Mouse (Mus musculus): ENCODE data around the gene Vkorc1. TPM values are rescaled to one million over a fixed set of nuclear protein-coding genes. Genes with fewer than 3 reads are reported as not detected.
A peak's percentile ranks its signal among the peaks of the same experiment; 100 is the strongest.
"Not testable (repeated sequence)": the region's sequence is repeated elsewhere in the genome, so short reads cannot be mapped to it uniquely, and the experiment has no call there.

The Vkorc1 gene
- total RNA-seq (2021), result 10 to 100 TPM; 22.1 to 22.6 TPM

DNA sequence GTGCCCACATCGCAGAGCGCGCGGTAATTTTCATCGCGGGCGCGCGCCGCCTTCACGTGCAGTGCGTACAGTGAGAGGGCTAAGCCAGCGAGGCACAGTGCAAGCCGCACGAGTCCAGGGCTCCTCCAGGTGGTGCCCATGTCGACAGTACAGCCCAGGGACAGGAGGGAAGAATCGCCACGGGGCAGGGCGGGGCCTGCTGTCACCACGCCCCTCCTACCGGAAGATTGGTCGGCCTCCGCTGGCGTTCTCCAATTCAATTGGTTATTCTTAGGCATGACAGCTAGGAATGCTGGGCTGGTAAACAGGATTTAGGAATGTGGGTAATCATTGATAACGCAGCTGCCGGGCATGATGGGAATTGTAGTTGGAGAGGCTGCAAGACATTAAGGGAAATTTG lies at the start of gene Vkorc1, which contains the start of gene Gm21974:
Gene Vkorc1 (minus strand): TSS at position 176 of the 400 bp plus-strand sequence.
Gene Gm21974 (minus strand): TSS at position 13 of the 400 bp plus-strand sequence.
- intact Hi-C loops (cut with DNase I), result loop anchor here (2.0 to 5.0 kb wide), 2 partner anchors 17 to 93 kb away; partner anchors contain the start of gene Hsd3b7
- DNase-seq, result peak; percentile 93

DNA sequence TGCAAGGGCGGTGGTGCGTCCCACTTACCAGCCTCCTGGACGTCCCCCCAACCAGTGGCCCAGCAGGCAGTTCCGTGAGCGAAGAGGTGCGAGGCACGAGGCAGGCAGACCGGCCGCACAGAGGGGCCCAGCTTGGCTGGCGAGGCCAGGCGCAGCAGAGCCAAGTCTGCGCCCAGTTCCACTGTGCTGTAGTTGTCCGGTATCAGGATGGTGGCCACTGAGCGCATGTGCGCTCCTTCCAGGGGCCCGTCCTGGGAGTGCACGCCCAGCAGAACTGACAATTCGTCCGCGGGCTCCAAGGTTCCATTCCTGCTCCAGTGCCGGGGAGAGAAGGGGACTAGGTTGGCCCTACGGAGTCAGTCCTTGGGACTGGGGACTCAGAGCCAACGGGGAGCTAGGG lies 49.2 kb upstream of the Vkorc1 start:
- intact Hi-C loops (cut with DNase I), result no loop called here
- DNase-seq, result peak in 1 of 2 experiments; percentile 17

DNA sequence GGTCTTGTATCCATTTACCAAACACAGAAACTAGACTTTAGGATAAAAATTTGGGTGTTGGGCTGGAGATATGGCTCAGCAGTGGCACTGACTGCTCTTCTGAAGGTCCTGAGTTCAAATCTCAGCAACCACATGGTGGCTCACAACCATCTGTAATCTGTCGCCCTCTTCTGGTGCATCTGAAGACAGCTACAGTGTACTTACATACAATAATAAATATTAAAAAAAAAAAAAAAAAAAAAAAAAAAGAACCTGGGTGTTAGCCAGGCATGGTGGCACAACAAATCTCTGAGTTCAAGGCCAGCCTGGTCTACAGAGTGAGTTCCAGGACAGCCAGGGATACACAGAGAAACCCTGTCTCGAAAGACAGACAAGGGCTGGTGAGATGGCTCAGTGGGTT lies 46.7 kb upstream of the Vkorc1 start:
- DNase-seq; intact Hi-C loops (cut with DNase I): not testable (repeated sequence)

DNA sequence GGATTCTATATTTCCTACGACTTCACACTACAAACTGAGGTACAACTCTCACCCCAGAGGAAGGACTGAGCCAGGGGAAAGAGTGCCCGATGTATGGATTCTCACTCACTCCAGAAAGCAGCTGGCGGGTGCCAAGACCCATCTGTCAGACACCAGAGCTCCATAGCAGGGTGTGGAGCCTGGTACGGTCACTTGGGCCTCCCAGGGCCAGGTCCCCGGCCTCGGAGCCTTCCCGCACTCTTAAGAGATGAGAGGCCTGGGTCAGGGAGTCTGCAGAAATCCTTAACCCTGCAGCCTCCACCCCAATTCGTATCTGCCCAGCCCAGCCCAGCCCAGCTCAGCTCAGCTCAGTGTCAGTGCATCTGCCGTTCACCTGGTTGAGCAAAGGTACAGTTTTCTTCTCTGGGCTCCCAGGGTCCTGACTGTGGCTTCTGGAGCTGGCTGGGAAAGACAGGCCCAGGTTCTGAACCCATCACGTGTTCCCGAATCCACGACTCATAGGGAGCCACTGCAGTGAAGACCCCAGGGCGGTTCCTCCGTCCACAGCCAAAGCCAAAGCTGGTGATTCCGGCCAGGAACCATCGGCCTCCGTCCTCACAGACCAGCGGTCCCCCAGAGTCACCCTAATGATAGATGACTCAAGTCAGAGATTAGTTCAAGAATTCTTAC lies 40.9 kb upstream of the Vkorc1 start:
- DNase-seq, result no peak

DNA sequence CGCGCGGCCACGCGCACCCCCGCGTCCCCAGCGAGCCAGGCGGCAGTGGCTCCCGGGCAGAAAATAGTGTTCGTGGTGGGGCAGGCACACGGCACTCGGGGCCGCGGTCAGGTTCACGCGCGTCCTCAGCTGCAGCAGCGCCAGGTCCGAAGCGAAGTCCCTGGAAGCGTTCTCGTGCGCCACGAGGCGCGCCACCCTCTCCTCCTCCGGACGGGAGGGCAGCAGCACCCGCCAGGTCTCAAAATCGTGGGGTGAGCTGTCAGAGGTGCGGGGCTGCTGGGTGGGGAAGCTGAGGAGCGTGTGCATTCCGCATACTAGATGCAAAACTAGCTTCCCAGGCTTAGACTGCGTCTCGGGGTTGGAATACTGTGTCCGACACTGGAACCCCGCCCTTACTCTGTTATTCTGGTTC lies 40.3 kb upstream of the Vkorc1 start:
- intact Hi-C loops (cut with DNase I), result loop anchor here (1.0 to 2.0 kb wide), 2 partner anchors 31 to 135 kb away; partner anchors contain the start of genes Fus and Hsd3b7
- no peak for DNase-seq

More for the DNA sequence above, 40.9 kb upstream of the Vkorc1 start:
- intact Hi-C loops (cut with DNase I), result loop anchor here (2.0 kb wide), 1 partner anchor 30 kb away; the partner anchor contains the start of gene Fus

DNA sequence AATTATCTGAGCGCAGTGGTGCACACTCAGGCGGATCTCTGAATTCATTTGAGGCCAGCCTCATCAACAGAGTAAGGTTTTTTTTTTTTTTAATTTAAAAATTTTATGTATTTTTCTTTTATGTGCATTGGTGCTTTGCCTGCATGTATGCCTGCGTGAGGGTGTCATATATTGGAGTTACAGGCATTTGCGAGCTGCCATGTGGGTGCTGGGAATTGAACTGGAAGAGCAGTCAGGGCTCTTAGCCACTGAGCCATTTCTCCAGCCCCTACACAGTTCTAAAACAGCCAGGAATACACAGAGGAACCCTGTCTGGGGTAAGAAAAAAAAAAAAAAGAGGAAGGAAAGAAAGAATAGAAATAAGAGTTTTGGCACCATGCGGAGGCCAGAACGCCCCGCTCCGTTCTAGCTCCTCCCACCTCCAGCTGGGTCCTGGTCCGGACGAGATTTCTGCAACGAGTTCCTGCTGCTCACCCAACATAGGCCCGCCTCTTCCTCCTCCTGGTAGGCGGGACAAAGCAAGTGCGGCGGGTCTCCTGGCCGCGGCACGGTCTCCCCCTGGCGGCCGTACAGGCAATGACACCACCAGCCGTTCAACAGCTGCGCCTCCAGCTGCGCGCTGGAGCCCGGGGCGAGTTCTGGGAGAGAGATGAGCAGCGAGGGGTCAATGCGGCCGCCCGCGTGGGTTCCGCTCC lies 39.8 kb upstream of the Vkorc1 start:
- intact Hi-C loops (cut with DNase I), result loop anchor here (1.0 kb wide), 1 partner anchor 135 kb away; the partner anchor contains the start of gene Hsd3b7

DNA sequence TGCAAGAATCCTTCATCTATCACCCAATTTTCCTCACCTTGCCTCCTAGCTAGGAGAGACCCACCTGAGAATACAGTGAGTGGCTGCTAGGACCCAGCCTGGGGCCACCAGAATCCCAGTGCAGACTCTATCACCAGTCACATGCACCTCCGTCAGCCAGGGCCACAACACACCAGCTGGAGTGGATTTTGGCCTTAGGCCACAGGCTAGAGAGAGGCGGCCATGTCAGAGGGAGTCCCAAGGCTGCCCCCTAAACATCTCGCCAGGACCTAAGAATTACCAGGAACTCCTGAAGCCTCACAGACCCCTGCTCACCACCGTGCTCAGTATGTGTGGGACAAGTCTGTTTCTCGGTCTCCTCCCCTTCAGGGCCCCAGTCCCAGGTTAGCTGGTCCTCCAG lies 38.7 kb upstream of the Vkorc1 start:
- intact Hi-C loops (cut with DNase I), result no loop called here
- no peak for DNase-seq

More for the DNA sequence above, 39.8 kb upstream of the Vkorc1 start:
- DNase-seq, result peak; percentile 97 to 98

DNA sequence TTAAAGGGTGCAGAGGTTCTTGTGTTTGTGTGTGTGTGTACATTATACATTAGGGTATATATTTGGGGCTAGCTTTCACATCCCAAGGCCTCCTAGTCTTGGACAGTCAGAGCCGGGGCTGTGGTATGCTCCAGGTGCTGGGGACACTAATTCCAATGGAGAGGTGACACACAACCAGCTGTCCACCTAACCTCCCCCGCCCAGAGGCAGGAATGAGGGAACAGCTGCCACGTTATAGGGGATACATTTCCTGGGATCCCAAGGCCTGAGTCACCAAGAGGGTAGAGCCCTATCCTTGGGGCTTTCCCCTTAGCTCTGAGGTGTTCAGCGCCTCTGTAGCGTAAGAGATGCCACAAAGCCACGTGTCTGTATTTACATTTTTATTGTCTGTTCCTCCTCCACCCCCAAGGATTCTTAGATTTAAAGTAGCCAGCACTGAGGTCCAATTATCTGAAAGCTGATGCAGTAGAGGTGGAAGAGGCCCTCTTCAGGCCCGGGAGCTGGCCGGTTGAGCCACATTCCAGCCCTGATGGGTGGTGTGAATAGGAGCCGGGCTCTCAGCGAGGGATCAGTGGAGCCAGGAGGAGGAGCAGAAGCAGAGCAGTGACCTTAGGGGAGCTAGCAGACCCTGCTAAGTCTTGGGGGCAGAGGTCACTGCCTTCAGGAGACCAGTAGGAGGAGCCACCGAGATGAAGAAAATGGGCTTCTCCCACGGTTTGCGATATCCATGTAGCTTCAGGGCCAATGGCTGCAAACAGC lies 37.0 kb upstream of the Vkorc1 start:
- intact Hi-C loops (cut with DNase I), result loop anchor here (2.0 kb wide), 1 partner anchor 90 kb away; no protein-coding TSS in a partner anchor
- DNase-seq, result no peak

DNA sequence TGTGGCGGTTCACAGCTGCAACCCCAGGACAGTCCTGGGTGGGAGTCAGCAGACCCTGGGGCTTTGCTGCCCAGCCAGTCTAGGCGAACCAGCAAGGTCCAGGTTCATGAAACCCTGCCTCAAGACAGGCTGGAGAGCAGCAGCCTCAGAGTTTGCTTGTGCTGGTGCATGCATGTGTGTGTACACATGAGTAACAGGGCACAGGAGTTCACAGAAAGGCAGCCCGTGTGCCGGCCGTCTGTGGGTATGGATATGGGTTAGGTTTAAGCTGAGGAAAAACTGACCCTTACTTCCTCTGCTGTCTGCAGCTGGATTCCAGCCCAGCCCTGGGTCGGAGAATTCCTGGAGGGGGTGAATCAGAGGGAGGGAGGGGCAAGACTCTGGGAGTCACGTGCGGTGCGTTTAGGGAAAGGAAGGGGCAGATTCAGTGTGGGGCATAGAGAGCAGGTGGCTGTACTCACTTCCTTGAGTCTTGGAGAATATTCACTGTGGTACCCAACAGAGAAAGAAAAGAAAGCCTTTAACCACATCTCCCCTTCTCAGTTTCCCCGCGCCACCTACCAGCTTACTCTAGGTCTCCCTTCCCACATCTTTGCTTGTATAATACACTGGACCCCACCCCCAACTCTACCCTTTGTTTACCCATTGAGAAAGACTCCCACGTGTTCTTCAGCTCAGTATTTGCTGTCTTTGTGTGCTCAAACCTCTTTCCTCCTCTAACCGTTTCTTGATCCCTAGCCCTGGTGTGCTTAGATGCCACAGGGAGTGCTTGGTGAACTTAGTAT lies 36.1 kb upstream of the Vkorc1 start:
- intact Hi-C loops (cut with DNase I), result loop anchor here (2.0 kb wide), 1 partner anchor 89 kb away; no protein-coding TSS in a partner anchor
- no peak for DNase-seq

DNA sequence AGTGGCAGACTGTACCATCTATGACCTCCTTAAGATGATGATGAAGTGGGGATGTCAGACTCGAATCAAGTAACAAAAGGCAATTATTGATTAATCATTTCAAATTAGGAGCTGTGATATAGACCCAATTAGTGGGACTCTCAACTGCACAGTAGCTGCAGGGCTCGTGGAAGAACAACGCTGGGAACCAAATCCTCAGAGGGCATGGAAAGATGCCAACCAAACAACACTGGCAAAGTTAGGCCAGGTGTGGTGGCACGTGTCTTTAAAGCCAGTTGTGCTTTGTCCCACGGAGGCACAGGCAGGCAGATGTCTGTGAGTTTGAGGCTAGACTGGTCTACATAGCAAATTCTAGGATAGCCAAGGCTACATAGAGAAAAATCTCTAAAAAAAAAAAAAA lies 35.2 kb upstream of the Vkorc1 start:
- intact Hi-C loops (cut with DNase I), result no loop called here
- no peak for DNase-seq

DNA sequence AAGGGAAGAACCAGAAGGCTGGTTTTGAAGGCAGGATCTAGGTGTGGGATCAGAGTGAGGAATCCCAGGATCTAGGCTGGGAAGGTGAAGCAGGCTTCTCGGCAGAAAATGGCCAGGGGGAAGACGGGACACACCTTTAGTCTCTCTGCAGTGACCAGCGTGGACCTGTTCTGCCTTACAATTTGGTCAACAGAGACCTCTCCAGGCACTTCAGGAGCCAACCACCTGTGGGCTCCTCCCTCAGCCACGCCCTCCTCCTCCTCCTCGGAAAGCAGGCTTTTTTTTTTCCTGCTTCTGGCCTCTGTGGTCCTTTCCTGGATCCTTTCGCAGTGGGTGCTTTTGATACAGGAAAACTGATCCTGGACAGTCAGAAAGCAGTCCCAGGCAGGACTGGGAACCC lies 34.5 kb upstream of the Vkorc1 start, which contains the start of gene Prss8:
Gene Prss8 (minus strand): TSS at position 182 of the 400 bp plus-strand sequence.
- intact Hi-C loops (cut with DNase I), result no loop called here
- no peak for DNase-seq

DNA sequence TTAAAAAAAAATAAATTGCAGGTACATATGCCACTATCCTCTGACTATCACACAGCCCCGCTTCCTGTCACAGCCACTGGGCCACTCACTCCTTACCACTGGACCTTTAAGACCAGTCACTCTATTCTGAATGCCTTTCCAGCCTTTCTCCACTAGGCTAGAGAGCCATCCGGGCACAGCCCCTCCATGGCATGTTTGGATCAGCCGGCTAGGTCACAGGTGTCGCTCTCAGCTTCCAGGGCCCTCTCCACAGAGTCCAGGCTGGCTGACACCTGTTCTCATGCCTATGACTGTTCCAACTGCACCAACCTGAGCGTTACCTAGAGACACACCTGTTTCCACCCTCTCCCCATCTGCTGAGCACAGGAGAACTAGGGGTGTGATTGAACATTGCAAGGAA lies 33.2 kb upstream of the Vkorc1 start:
- DNase-seq, result no peak
- intact Hi-C loops (cut with DNase I), result no loop called here

DNA sequence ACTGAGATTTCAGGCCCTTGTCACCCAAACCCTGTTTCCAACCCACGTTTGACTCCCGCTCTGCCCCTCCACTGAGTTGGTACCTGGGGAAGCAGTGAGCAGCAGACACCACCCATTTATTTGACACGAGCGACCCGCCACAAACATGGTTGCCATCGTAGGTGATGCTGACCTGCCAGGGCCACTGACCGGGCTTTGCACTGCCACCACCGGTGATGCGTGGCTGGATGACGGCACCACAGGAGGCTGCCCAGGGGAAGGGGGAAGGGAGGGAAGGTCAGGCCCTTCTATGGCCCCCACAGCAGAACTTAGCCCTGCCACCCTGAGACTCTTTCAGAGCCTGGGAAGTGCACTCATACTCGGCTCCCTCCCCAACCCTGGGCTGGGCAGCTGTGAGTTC lies 32.3 kb upstream of the Vkorc1 start:
- intact Hi-C loops (cut with DNase I), result no loop called here
- no peak for DNase-seq

DNA sequence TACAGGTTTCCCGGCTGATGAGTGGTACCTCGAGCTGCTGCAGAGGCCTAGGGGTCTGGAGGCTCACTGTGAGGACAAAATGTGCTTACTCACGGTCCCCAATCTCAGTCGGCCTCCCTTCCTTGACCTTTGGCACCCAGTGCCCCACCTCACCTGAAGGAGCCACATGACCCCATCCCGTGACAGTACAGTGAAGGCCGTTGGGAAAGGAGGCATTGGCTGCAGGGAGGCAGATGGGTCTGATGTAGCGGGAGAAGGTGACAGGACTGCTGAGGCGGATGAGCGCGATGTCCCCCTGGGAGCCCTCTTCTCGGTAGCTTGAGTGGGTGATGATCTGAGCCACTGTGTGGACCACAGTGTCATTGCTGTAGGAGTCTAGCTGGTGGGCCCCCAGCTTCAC lies 31.4 kb upstream of the Vkorc1 start:
- intact Hi-C loops (cut with DNase I), result no loop called here
- no peak for DNase-seq

DNA sequence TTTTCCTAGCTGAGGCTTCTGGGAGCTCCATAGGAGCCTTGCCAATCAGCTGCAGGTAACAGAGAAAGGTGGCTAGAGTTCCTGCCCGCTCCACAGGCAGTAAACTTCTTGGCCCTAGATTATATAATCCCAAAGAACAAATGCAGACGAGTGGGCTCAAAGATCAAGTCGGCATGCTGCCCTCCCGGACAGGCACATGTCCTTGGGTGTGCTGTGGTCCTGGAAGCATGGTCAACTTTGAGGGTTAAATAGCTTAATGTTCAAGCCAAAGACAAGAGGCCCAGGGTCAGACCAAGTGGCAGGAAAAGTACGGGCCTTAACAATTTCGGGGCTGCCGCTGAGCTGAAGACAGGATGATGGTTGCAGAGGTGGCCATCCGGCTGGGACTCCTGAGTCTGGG lies 30.6 kb upstream of the Vkorc1 start:
- intact Hi-C loops (cut with DNase I), result no loop called here
- DNase-seq, result no peak

DNA sequence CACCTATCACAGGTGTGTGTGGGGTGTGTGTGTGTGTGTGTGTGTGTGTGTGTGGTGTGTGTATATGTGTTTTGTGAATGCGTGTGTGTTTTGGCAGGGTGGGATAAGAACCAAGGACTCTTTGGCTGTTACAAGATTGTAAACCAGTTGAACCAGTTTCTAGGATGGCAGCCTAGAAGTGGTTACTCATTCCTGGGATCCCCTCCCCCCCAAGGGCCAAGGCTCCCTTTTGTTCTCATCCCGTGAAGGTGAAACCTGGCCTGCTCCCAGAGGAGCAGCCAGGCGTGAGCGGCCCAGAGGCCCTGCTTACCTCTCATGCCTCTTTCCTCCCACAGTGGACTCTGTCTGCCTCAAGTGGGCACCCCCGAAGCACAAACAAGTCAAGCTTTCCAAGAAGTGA lies 29.8 kb upstream of the Vkorc1 start:
- DNase-seq, result no peak
- intact Hi-C loops (cut with DNase I), result no loop called here

DNA sequence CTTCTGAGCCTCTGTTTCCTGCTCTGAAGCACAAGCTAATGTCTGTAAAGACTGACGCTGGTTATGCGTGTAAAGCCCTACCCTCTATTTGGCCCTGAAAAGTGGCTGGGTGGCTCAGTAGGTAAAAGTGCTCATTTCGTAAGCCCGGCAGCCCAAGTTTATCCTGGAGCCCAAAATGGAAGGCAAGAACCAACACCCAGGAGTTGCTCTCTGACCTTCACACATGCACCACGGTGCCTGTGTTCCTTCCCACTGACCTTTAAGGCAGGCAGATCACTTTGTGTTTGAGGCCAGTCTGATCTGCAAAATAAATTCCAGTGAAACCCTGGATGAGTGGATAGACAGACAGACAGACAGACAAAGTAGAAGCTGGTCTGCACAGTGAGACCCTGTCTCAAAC lies 28.3 kb upstream of the Vkorc1 start:
- intact Hi-C loops (cut with DNase I), result no loop called here

DNA sequence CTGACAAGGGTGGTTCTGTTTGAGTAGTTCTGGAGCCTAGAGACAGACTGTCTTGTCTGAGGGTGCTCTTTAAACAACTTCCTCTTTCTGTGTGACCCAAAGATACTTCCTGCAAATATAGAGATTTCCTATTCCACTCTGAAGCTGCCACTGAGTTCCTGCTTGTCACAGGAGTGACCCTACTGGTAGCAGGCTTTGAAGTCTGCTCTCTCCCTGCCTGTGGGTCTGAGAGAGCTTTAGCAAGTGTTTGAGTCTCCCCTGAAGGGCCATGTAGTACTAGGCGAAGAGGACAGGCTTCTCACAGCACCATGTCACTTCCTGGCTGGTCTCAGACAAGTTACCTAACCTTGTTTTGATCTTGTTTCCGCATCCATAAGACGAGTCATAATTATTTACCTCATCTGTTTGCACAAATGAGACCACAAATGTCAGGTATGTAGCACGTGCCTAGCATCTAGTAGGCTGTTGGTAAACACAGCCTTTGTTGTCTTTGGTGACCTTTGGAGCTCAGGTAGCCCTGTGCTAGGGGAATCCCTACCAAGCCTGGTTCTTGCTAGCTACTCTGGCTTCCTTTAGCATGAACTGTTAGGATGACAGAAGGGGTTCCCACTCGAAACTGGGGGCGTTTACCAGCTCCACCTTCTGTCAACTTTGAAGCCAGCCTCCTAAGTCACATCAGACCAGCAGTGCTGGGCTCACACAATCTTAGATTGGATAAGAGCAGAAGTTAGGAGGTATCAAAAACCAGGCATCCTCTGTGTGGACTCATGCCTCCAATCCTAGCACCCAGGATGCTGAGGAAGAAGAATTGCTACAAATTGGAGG lies 27.2 kb upstream of the Vkorc1 start:
- no peak for DNase-seq
- intact Hi-C loops (cut with DNase I), result no loop called here

More for the DNA sequence above, 28.3 kb upstream of the Vkorc1 start:
- no peak for DNase-seq

DNA sequence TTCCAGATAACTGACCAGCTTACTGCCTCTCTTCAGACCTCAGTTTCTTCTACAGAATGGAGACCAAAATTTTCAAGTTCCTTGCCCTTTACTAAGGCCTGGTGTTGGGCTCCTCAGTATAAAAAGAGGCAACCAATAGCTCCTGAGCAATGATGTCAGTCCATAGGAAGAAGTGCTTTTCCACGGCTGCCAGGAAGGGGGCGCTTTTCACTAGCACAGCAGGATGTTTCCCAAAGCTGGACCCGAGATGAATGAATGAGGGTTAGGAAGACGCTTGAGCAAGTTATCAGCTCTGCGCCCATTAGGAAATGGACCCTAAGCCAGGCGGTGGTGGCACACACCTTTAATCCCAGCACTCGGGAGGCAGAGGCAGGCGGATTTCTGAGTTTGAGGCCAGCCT lies 26.1 kb upstream of the Vkorc1 start:
- DNase-seq, result no peak
- intact Hi-C loops (cut with DNase I), result no loop called here

All from heart, postnatal 36 days (tissue).